Comparison of ENCODE assay signal across 23 mouse cellular contexts in genomic region chr6:88374247-88374646, GRCm38 (mm10).
A peak's percentile ranks its signal among the peaks of the same experiment; 100 is the strongest.
DNase-seq lines count a peak whose midpoint lies in the region; ATAC-seq and TF ChIP-seq lines count a peak whose summit lies in the region.
"Had no signal": no experiment of that assay in that cellular context is flagged by ENCODE, and none has a peak within 500 bp of the region (broad histone marks: within the 10 kb centered on the region; RNA-seq: fewer than 3 reads in every experiment).

No protein-coding gene starts in this region.

- 70% methylated on average over 7 of the region's 7 CpGs for WGBS in kidney, postnatal 0 days

- H3K27ac ChIP-seq in kidney, postnatal 0 days, result no peak overlapping the region
- H3K27ac ChIP-seq: embryonic facial prominence, embryonic 15.5 days; forebrain, embryonic 15.5 days; heart, adult 2 months; heart, embryonic 13.5 days; hindbrain, postnatal 0 days; limb, embryonic 12.5 days; liver, embryonic 13.5 days; midbrain, embryonic 13.5 days; neural tube, embryonic 12.5 days had no signal

- no peak for TF ChIP-seq CTCF in kidney, postnatal 0 days (IDR thresholded peaks at IDR 0.05; ENCODE audit: low read depth)

- H3K36me3 ChIP-seq in kidney, postnatal 0 days (ENCODE audit: insufficient read depth, low read length), result peaks cover 4% of the 10 kb centered on the region; the same call in 1 of the 2 replicates
- H3K36me3 ChIP-seq: forebrain, embryonic 15.5 days; heart, embryonic 13.5 days; limb, embryonic 12.5 days; midbrain, embryonic 13.5 days; neural tube, embryonic 12.5 days had no signal

- H3K4me2 ChIP-seq in kidney, postnatal 0 days (ENCODE audit: low read length), result no peak overlapping the region
- H3K4me2 ChIP-seq: embryonic facial prominence, embryonic 15.5 days; forebrain, embryonic 15.5 days; heart, embryonic 13.5 days; limb, embryonic 12.5 days; liver, embryonic 13.5 days; midbrain, embryonic 13.5 days; neural tube, embryonic 12.5 days had no signal

- H3K9ac ChIP-seq in kidney, postnatal 0 days (ENCODE audit: low read depth, low read length), result no peak overlapping the region
- H3K9ac ChIP-seq: embryonic facial prominence, embryonic 15.5 days; forebrain, embryonic 15.5 days; heart, embryonic 13.5 days; limb, embryonic 12.5 days; liver, embryonic 13.5 days; midbrain, embryonic 13.5 days; neural tube, embryonic 12.5 days had no signal

- H3K27me3 ChIP-seq in kidney, postnatal 0 days (ENCODE audit: insufficient read depth, low read length), result no peaks in the 10 kb centered on the region
- H3K27me3 ChIP-seq: embryonic facial prominence, embryonic 15.5 days; forebrain, embryonic 15.5 days; heart, embryonic 13.5 days; limb, embryonic 12.5 days; liver, embryonic 13.5 days; midbrain, embryonic 13.5 days; neural tube, embryonic 12.5 days had no signal

- no peak for ATAC-seq in kidney, postnatal 0 days (replicated peaks; ENCODE audit: low FRiP score, low read depth)
- ATAC-seq in granulocyte monocyte progenitor cell, adult 5-6 weeks (replicated peaks; ENCODE audit: poor library complexity, severe bottlenecking), result peak; percentile 33; the same call in 1 of the 2 replicates
- ATAC-seq: forebrain, embryonic 15.5 days; midbrain, embryonic 13.5 days had no signal

- 0 out of 2 replicates have a peak, but pooled peaks cover 5% of the 10 kb centered on the region for H3K4me1 ChIP-seq in kidney, postnatal 0 days (replicated peaks; ENCODE audit: insufficient read depth, low read length)

- peak; percentile 13 for DNase-seq in kidney, postnatal 0 days (ENCODE audit: low spot score)
- no peak for DNase-seq in kidney, postnatal 25 days
- peak; percentile 7 for DNase-seq in A20 (ENCODE audit: low read depth, low spot score)
- peak; percentile 11 for DNase-seq in adrenal gland, adult 8-10 months
- DNase-seq in layer of hippocampus, postnatal 14 days (ENCODE audit: low spot score in 2 of 2), result no peak
- DNase-seq in kidney, adult 9 months, result no peak
- DNase-seq in thymus, postnatal 4 days, result no peak
- DNase-seq: cerebellum, adult 9-10 months; gastrocnemius, postnatal 25 days; heart, adult 2 months; heart, postnatal 14 days; kidney, adult 11 months; liver, embryonic 13.5 days; right cerebral cortex, postnatal 25 days; thymus, postnatal 14 days had no signal

- no peak overlapping the region for H3K4me3 ChIP-seq in kidney, postnatal 0 days (replicated peaks; ENCODE audit: low read depth, low read length)
- H3K4me3 ChIP-seq: embryonic facial prominence, embryonic 15.5 days; forebrain, embryonic 15.5 days; heart, adult 2 months; heart, embryonic 13.5 days; limb, embryonic 12.5 days; liver, embryonic 13.5 days; midbrain, embryonic 13.5 days; neural tube, embryonic 12.5 days had no signal

- H3K9me3 ChIP-seq in kidney, postnatal 0 days (replicated peaks; ENCODE audit: low read length), result no peaks in the 10 kb centered on the region
- H3K9me3 ChIP-seq: embryonic facial prominence, embryonic 15.5 days; forebrain, embryonic 15.5 days; heart, embryonic 13.5 days; limb, embryonic 12.5 days; liver, embryonic 13.5 days; midbrain, embryonic 13.5 days; neural tube, embryonic 12.5 days had no signal

Comparison
In these comparisons a context has a peak if more than half of its experiments do, and no peak if none do; other contexts are left out.
1. DNase-seq: peak in kidney, postnatal 0 days (single experiment), A20 (single experiment) and adrenal gland, adult 8-10 months (single experiment); none in kidney, postnatal 25 days (0 of 2), layer of hippocampus, postnatal 14 days (0 of 2), kidney, adult 9 months (single experiment) and thymus, postnatal 4 days (single experiment).